Mouse (Mus musculus) cortical plate, adult 2 months (tissue): ENCODE data around the gene Nox1. TPM values are rescaled to one million over a fixed set of nuclear protein-coding genes. Genes with fewer than 3 reads are reported as not detected.

ENCODE experiments used
- H3K27ac ChIP-seq: fragments of 200-500 bp; 2 replicates; pipeline ENCODE4 v1.5.1; 2012; ENCODE audit warnings: low read length, control low read depth, inconsistent platforms; ENCODE audit not compliant: insufficient read depth
- H3K4me1 ChIP-seq: fragments of 200-500 bp; 2 replicates; pipeline ENCODE4 v1.6.1; 2011; ENCODE audit warnings: low read length; ENCODE audit not compliant: control insufficient read depth, insufficient read depth
- H3K4me3 ChIP-seq: fragments of 200-500 bp; 2 replicates; pipeline ENCODE4 v1.5.1; 2011; ENCODE audit warnings: mild to moderate bottlenecking, low read length, control low read depth; ENCODE audit not compliant: insufficient read depth
- CTCF ChIP-seq: fragments of 200-500 bp; IDR thresholded peaks from 2 replicates; pipeline ENCODE4 v1.5.1; 2011; ENCODE audit warnings: mild to moderate bottlenecking, control low read depth, low read length; ENCODE audit not compliant: insufficient read depth; ENCODE audit errors: extremely low read depth
- POLR2A ChIP-seq: fragments of 200-500 bp; IDR thresholded peaks from 2 replicates; pipeline ENCODE4 v1.6.1; 2011; ENCODE audit warnings: mild to moderate bottlenecking, low read length, control low read depth; ENCODE audit not compliant: insufficient read depth; ENCODE audit errors: extremely low read depth
- polyA plus RNA-seq: library from polyadenylated mRNA; depleted of rRNA; stranded (reverse); fragments of >200 nt; gene quantifications from 2 replicates; pipeline ENCODE4 v1.2.3, GENCODE M21; 2012; rRNA removed

The Nox1 gene
- polyA plus RNA-seq, 1 experiment = 0.38 TPM

DNA sequence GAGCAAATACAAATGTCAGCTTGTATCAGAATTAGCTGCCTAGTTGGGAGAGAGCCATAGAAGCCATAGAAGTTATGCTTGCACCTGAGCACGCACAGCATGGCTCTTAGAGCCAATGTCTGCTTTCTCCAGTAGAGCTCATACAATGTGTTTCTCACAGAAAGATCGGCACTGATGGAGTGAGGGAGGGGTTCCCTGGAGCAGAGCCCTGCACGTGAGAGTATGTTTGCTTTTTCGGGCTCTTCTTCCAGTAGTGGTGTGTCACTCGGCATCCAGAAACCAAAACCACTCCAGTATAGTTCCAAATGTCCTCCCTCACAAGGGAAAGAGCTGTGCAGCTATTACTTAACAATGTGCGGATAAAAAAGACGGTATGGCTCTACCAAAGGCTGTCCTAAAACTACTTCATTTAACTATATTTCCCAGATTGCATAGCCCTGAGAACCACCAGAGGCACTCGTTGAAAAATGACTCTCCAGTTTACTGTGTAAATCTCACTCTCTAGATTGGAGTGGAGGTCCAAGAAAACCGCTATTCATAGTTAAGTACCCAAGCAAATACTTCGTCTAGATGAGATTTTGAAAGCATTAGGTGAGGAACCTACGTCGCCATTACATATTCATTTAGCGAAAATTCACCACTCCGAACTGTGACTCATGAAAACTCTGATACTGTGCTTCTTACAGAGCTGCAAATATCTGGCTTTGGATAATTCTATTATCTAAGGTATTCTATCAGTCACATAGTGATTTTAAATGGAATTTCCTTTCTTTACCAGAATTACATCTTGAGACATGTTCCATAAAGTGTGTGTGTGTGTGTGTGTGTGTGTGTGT is 163.5 kb downstream of the Nox1 start:
- TF ChIP-seq CTCF (no peak), POLR2A (no peak)
- H3K27ac ChIP-seq = no peak overlapping the region
- peak overlapping the region; percentile 85; the same call in 1 of the 2 replicates for H3K4me3 ChIP-seq
- H3K4me1 ChIP-seq = peaks cover 4% of the 10 kb centered on the region; the same call in 1 of the 2 replicates

DNA sequence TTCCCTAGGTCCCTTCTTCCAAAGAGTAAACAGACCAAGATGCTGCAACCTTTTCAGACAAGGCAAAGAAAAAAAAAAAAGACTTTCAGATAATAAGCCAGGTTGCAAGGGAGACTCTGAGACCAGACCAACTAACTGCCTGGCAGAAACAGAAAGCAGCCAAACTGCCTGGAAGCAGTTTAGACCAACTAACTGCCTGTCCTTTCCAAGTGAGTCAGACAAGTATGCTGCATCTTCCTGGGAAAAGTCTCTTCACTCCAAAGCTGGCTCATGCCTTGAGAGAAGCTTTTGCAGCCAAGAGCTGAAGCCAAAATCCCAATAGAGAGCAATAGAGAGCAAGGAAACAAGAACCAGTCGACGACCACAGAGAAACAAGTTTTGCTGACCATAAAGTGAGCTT is 164.9 kb downstream of the Nox1 start:
- no peak overlapping the region for H3K27ac ChIP-seq
- peaks cover 4% of the 10 kb centered on the region; the same call in 1 of the 2 replicates for H3K4me1 ChIP-seq
- no peak overlapping the region for H3K4me3 ChIP-seq
- TF ChIP-seq POLR2A = no peak
- TF ChIP-seq CTCF = no peak

- no peak overlapping the region for H3K27ac ChIP-seq
- TF ChIP-seq POLR2A = no peak
- no peak for TF ChIP-seq CTCF
- H3K4me3 ChIP-seq = no peak overlapping the region
- H3K4me1 ChIP-seq = no peaks in the 10 kb centered on the region
Measured at GRCm38 (mm10) chrX:134048994-134049393, 172.8 kb downstream of the Nox1 start.

Other genes with a start within 250 kb of the Nox1 start
- gene Sytl4, start 240.1 kb downstream of the Nox1 start, polyA plus RNA-seq = 0.35 and 0.42 TPM in 2 replicates
- 107 and 122 TPM in 2 replicates for gene Cstf2, start 162.8 kb downstream of the Nox1 start, polyA plus RNA-seq
- gene Xkrx, start 59.9 kb downstream of the Nox1 start, polyA plus RNA-seq = 1.7 and 2.6 TPM in 2 replicates
- gene Arl13a, start 34.5 kb downstream of the Nox1 start, polyA plus RNA-seq = not detected in 2 replicates
- 8.7 and 9.8 TPM in 2 replicates for gene Trmt2b, start 55.0 kb upstream of the Nox1 start, polyA plus RNA-seq
- gene Tmem35a, start 73.3 kb upstream of the Nox1 start, polyA plus RNA-seq = 40.7 and 43.7 TPM in 2 replicates
- gene Cenpi, start 86.1 kb upstream of the Nox1 start, polyA plus RNA-seq = 0.44 and 0.48 TPM in 2 replicates
- 49.8 and 52.4 TPM in 2 replicates for gene Drp2, start 182.6 kb upstream of the Nox1 start, polyA plus RNA-seq